Mouse (Mus musculus) layer of hippocampus, postnatal 14 days (tissue): ENCODE results near the gene Tspan18. TPM values are rescaled to one million over a fixed set of nuclear protein-coding genes. Genes with fewer than 3 reads are reported as not detected.

Source experiments
- DNase-seq, 2 experiments: peaks; one replicate each; pipeline ENCODE4 v3.0.0; 2021 to 2022; ENCODE audit warnings: low spot score in 2 of 2, mixed read lengths in 1 of 2
- total RNA-seq, 2 experiments: library from RNA; stranded (reverse); gene quantifications; 2 replicates each; pipeline ENCODE4 v1.2.3; 2021

Gene Tspan18
- total RNA-seq, 2 experiments from 2014 or later: 46.6 to 52.3 TPM

DNA sequence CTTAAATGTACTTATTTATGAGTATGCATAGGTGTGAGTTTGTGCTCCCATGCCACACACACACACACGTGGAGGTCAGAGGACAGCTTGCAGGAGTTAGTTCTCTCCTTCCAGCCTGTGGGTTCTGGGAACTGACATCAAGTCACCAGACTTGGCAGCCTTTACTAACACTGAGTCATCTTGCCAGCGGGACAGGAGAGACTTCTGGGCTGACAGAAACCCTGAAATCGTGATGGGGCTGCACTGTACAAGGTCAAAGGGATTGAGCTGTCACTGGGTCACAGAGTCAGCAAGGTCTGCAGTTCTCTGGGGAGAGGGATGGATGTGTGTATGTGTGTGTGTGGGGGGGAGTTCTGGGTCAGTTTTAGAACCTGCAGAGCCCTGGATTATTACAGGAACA lies 36.6 kb downstream of the Tspan18 start:
- DNase-seq: no peak

DNA sequence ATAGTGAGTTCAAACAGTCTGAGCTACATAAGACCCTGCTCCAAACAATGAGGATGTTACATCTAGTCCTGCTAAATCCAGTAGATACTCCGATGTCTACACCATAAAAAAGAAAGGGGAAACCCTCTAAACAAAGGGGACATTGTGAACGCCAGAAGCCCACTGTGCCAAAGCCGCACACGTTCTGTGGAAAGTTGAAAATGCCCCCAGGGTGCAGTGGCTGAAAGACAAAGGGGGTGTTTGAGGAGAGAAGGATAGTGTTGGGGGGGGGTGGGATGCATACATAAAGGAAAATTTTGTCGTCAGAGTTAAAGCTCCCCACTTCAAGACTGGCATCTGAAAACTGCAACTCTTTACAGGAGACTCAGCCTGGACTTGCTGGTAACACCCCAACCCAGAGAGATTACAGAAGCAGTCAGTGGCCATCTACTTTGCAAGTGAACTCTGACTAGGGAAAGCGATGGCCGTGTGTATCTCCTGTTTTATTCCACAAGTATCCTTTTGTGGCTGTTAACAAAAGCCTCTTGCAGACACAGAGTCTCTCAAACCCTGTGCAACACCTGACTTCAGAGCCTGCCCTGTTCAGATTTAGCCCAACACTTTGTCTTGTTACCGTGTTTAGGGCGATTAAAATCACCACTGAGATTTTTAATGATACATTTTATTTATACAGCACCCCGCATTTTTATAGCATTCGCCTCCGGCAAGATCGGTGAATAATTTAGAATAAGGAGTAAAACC lies 42.9 kb downstream of the Tspan18 start:
- no peak for DNase-seq

DNA sequence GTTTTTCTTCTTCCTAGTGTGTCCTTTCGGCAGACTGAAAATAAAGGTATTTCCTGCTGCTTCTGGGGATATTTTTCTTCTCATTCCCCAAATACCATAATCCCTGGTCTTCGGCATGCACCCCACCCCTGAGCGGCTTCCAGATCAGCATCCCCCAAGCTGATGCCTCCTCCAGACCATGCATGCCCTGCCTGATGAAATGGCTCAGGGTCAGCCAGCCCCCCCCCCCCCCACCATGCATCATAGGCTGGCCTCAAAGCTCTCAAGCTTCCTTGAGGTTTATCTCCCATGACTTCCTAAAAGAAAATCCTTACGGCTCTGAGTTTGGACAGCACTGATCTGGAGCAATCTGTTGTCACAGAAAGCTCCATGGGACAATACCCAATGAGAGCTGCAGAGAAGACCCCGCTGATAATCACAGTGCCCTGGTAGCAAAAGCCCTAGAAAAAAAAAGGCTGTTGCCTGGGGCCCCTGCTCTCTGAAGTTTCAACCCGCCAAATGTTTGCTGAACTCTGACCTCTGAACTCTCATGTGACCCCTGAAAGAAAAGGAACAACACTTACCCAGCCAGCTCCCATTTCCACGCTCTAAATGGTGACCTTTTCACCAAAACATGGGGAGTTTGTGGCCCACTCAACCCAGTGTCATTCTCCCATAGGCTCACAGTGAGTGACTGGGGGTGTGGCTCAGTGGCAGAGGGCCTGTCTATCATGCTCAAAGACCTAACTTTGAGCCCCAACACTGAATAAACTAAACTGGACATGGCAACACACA lies 43.8 kb downstream of the Tspan18 start:
- DNase-seq: no peak

DNA sequence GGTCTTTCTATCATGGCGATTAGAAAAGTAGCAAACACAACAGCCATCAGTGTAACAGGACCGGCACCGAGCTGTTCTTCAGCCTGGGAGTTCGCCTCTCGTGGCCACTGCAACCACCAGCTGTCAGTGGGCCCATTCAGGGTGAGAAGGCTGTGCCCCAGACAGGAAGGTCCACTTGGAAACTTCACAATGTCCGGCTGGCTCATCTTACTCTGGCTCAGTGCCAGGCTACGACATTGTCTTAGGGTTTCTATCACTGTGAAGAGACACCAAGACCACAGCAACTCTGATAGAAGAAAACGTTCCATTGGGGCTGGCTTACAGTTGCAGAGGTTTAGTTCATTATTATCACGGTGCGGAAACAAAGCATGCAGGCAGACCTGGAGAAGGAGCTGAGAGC lies 45.1 kb downstream of the Tspan18 start:
- DNase-seq: no peak

DNA sequence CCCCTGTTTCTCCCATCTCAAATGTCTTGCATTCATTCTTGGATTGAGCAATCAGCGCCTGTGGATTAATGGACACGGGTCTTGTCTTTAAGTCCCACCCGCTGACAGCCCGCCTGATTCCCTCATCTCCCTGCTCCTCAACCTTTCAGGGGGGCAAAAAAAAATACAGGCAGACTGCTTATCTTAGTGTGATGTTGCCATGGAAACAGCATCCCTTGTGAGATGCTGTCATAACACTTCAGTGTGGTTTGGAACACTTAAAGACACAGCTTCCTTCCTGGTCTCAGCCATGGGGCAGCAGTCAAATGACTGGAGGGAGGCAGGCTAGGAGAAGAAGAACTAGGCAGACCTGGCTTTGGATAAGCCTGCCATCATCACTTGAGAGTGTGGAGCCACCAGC lies 47.0 kb downstream of the Tspan18 start:
- DNase-seq: no peak

DNA sequence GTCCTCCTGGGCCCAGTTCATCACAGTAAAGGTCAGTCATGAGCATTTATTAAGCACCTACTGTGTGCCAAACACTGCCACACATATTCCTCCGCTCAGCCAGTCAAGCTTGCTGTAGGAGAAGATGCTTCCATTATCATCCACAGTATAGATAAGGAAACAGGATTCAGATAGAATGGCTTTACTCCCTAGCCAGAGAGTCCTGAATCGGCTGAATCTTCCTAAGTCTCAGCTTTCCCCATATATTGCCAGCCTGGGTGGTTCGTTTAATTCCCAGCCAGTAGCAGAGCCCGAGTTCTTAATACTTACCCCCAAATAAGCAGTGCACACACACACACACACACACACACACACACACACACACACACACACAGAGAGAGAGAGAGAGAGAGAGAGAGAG lies 47.6 kb downstream of the Tspan18 start:
- no peak for DNase-seq

DNA sequence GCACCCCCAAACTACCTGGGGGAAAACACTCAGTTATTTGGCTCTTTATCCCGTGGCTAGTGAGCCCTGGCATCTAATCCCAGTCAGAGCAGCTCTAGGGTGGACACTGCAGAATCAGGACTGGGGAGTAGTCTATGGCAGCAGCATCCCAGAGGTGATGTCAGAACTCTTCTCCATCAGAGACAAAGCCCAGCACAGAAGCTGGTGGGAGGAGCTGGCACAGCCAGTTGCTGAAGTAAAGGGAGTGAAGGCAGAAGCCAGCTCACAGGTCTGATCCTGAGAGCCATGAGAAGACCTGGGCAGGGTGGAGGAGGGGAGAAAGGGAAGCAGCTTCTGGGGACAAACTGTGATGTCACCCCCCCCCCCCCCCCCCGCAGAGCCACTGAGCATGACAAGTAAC lies 48.0 kb downstream of the Tspan18 start:
- DNase-seq: no peak

DNA sequence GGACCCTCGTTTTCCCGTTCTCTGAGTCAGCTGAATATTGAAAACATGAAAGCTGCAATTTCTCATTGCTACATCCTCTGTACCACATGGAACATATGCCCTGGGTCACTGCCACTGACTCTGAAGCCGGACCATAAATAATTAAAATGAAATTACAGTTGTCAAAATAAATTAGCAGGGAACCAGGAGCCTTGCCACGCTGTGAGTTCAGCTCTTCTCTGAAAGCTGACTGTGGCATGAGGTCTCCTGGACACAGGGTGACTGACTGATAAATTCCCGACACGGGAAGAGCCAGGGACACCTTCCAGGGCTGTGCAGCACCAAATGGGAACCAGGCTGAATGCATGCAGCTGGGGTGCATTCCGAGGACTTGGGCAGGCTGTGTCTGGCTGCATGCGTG lies 48.5 kb downstream of the Tspan18 start:
- no peak for DNase-seq

DNA sequence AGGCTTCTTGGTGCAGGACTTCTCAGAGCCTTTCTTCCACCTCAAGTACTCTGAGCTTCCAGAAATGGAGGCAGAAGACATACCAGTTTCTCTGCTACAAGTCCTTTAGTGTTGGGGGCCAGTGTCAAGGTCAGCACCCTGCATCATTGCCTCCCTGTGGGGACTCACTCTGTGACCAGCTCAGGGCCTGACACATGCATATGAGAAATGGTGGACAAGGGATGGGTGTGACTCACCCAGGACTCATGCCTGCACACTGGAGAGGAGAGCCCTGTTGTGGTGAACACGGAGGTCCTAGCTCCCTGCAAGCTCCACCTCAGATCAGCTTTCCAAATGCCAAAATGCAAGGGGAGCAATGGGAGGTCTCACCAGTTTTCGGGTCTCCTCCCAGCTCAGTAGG lies 49.7 kb downstream of the Tspan18 start:
- DNase-seq: no peak

DNA sequence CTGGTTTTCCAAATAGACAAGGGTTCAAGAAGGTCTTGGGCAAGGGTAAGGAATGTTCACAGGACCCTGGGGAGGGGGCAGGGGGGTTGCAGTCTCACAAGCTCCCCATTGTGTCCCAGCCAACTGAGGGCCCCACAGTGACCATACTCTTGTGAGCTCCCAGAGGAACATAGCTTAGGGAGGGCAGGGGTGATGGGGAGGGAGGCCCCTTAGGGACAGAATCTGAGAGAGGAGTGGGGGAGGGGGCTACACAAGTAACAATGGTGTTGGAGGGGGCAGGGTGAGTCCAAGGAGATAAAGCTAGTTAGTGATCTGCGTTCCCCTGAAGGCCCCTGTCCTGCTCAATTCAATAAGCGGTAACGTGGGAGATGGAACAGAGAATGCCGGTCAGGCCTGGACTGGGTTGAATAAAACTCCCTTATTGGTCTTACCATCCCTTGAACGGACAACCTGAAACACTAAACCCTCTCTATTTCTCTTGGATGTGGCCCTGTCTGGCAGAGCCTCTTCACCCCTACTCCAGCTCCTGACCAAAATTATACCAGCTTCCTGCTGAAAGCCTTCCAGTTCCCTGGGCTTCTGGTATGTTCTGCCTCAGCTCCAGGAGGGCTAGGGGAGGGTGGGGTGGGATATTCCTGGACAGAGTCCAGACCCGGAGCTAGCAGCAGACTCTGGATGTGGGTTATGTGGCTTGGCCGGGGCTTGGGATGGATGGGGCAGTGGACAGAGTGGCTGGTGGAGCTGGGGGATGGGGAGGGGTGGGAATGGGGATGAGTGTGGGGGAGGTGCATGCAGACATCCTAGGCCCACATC lies 50.6 kb downstream of the Tspan18 start:
- DNase-seq: no peak

DNA sequence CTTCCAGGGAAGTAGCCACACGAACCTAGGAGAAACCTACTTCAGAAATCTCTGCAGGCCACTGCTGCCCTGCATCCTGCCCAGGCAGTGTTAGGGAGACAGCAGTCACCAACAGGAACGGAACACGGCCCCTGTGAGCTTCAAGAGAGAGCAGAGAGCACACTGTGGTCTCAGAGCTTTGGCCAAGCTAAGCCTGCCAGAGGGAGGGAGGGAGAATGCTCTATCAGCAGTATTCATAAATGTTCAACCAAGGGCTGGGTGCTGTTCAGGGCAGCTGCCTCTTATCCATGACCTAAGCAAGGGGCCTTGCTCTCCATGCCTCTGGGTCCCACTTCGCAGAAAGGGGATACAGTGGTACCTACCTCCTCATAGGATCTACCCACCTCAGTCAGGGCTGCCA lies 51.7 kb downstream of the Tspan18 start:
- no peak for DNase-seq

DNA sequence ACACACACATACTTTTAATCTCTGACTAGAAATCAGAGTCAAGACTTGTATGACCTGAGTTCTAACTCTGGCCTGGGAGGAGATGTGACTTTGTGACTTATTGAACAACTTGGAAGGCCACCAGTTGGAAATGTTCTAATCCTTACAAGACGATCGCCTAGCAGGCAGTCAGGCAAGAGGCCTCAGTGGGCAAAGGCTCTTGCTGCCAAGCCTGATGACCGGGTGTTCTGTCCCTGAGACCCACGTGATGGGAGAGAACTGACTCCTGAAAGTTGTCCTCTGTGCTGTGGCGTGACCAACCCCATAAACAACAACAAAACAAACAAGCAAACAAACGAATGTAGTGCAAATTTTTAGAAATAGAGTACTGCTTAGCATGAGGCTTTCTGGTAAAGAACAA lies 52.8 kb downstream of the Tspan18 start:
- DNase-seq: no peak

DNA sequence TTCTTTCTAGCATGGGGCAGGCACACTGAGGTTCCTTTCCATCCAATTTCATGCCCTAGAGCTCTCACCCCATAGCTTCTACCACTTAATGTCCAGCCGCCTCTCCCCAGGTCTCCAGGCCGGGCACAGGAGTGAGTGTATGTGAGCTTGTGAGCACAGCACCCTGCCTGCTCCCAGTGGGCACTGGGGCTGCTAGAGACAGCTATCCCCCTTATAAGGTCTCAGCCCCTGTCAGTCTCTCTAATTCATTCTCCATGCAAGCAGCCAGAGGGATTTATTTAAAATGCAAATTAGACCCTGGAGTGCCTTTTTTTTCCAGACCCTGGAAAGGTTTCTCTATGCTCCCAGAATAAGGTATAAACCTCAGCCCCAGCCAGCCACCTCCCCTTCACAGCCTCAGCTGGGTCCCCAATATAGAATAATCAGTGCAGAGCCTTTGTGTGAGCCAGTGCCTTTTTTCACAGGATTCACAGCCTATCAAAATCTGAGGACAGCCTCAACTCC lies 54.1 kb downstream of the Tspan18 start:
- no peak for DNase-seq

DNA sequence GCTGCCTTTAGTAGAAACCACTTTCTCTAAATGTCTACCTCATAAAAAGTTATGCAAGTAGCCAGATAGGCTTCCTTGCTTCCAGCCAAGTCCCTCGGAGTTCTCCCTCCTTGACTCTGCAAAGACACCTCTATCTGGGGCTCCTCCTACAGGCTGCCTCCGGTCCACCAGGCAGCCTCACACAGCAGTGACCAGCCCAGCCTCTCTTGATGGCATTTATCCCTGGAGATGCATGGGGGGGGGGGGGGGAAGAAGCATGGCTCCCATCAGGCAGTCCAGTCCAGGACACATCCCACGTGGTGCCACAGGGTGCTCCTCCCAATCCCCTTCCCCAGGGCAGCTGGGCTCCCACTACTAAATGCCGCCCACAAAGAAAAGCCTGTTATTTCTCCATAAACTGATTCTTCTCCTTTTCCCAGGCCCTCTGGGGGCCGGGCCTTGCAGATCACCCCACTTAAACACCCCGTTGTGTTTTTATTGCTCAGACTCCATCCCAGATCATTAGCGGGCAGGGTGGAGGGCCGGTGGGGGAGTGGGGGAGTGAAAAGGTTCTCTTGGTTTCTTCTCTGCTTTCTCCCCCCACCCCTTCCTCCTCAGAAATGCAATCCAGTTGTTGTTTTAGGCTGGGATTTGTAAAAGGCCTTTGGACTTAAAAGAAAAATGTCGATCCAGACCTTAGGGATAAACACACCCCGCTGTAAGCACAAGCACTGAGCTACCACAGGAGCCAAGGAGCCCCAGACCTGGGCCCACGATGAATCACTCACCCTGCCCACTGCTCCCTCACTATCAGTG lies 55.9 kb downstream of the Tspan18 start:
- no peak for DNase-seq

DNA sequence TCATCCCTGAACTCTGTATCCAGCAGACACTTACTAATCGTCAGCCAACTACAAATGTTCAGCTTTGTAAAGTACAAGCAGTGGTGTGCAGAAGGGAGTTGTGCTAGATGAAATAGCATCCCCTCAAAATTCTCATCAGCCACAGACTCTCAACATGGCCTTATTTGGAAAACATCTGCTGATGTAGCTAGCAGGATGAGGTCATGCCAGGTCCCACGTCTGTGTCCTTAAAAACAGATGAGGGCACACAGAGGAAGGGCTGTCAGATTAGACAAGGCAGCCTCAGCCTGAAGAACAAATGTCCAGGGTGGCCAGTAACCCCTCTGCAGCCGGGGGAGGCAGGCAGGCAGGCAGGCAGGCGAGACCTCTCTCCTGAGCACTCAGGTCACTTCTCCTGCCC lies 56.8 kb downstream of the Tspan18 start:
- DNase-seq: no peak

DNA sequence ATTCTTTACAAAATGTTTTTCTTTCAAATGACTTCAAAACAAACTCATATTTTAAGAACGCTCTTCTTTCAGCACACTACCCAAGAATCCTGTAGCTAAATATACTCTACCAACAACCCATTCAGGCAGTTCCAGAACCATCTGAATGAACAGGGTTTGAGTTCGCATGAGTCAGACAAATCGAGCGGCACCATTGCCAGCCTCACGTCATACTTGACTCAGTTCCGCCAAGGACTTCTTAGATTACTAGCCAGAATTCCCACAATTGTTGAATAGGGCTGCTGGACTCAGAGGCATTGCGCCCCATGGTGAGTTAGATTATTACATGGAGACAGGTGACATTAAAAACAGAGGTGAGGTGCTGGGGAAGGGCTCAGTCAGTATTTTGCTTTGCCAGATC lies 58.3 kb downstream of the Tspan18 start:
- DNase-seq: peak in 1 of 2 experiments; percentile 64

DNA sequence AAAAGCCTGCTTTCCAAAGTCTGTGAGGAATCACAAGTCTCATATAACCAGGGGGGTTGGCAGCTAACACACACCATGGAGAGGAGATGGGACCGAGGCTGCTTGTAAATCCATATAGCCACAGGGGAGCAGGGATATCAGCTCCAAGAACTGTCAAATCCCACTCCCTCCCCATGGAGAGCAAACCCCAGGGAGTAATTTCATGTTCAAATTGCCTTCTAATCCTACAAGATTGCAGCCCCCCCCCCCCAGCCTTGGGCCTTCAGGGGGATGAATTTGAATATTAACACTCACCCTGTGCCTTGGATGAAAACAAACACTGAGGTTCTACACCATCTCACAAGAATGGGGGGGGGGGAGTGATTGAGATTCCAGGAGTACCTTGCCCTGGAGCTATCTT lies 60.4 kb downstream of the Tspan18 start:
- DNase-seq: no peak

DNA sequence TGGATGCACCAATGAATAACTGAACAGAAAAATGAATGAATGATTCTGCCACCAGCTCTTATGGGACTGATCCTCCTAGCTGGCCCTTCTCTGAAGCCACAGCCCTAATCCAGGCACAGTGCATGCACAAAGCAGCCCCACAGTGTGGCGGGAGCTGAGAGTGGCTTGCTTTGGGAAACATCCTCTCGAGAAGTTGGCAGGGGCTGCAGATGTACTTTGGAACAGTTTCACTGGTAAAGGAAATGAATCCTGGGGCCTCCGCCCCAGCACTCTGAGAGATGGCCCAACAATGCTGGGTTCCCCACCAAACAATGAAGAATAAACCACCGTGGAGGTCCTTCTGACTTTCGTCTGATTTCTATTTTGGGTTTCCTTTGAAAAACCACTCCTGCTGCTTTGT lies 64.2 kb downstream of the Tspan18 start:
- DNase-seq: no peak

DNA sequence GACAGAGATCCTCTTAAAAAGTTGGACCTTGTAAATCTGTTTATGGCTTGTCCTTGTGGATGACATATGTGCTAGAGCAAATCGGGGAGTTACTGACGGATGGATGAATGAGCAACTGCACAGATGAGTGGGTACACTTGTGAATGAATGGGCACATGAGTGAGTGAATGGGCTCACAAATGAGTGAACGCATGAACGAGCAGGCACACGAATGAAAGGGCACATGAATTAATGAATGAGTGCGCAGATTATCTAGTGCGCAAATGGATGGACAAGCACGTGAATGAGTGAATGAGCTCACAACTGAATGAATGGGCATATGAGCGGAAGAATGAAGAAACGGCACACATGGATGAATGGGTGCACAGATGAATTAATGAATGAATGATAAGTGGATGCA lies 64.7 kb downstream of the Tspan18 start:
- DNase-seq: no peak

DNA sequence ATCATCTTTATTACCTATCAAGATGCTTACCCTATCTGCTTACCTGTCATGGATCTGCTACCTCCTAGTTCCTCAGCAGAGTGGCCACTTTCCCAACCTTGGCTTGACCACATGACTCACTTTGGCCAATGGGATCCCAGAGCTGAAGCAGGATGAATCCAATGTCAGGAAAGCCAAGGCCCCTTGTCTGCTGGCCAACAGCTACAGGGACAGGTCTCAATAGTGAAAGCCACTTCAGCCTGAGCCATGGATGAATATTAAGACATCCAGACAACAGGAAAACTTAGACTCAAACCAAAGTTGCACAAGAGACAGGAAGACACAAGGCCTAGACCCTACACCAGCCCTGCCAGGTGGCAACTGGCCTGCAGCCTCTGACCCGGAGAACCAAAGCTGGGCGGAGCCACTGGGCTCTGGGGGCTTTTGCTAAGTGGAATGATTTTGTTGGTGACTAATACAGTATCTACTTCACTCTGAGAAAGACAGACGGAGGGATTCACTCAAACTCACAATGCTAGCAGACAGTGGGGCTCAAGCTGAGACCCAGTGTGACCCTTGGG lies 65.5 kb downstream of the Tspan18 start:
- no peak for DNase-seq

DNA sequence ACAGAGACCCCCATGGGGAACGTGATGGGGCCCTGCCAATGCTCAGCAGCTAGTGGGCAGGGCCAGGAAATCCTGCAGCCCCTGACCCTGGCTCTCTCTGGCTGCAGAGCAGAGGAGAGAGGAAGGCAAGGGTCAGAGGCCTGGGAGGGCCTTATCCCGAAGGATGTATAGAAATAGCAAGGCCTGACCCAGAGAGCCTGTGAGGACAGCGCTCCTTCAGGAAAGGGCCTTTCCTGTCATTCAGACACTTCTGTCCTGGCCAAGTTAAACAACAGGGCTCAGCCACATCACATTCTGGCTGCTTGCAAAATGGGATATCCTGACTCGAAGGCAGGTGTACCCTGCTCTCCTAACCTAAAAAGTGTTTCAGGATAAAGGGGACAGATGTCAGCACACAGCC lies 66.5 kb downstream of the Tspan18 start:
- no peak for DNase-seq
